Comparison of ENCODE assay signal across 22 mouse cellular contexts in genomic region chr17:12634814-12635213, GRCm38 (mm10). TPM values are rescaled to one million over a fixed set of nuclear protein-coding genes. Genes with fewer than 3 reads are reported as not detected.
"Had no signal": no experiment of that assay in that cellular context is flagged by ENCODE, and none has a peak within 500 bp of the region (broad histone marks: within the 10 kb centered on the region; RNA-seq: fewer than 3 reads in every experiment).

No protein-coding gene starts in this region.

- H3K9me3 ChIP-seq: midbrain, embryonic 12.5 days; neural tube, embryonic 13.5 days; neural tube, embryonic 15.5 days had no signal

- H3K36me3 ChIP-seq: midbrain, embryonic 10.5 days; midbrain, embryonic 12.5 days; neural tube, embryonic 13.5 days; neural tube, embryonic 15.5 days had no signal

- ATAC-seq: midbrain, embryonic 16.5 days had no signal

- H3K27ac ChIP-seq: liver, embryonic 14.5 days; midbrain, embryonic 10.5 days; midbrain, embryonic 12.5 days; neural tube, embryonic 13.5 days; neural tube, embryonic 15.5 days had no signal

- H3K27me3 ChIP-seq: neural tube, embryonic 13.5 days; neural tube, embryonic 15.5 days had no signal

- H3K4me1 ChIP-seq: midbrain, embryonic 12.5 days had no signal

- H3K9ac ChIP-seq: liver, embryonic 14.5 days; midbrain, embryonic 12.5 days; neural tube, embryonic 13.5 days; neural tube, embryonic 15.5 days had no signal

- DNase-seq: lung, adult 18-20 months; lung, postnatal 4 days; midbrain, embryonic 14.5 days; retina, postnatal 1 day; right cerebral cortex, adult 18-20 months; right cerebral cortex, postnatal 25 days; right cerebral cortex, postnatal 4 days; spleen, adult 18-20 months; thymus, adult 18-20 months; thymus, postnatal 14 days; thymus, postnatal 36 days had no signal

- H3K4me3 ChIP-seq: midbrain, embryonic 10.5 days; midbrain, embryonic 12.5 days; myocyte; neural tube, embryonic 13.5 days; neural tube, embryonic 15.5 days had no signal

- H3K4me2 ChIP-seq: neural tube, embryonic 13.5 days; neural tube, embryonic 15.5 days had no signal

RNA-seq across cellular contexts. Expression of gene Slc22a1, which starts 40.8 kb away (rescaled TPM):
- polyA plus RNA-seq: liver, embryonic 16.5 days; midbrain, embryonic 10.5 days; midbrain, embryonic 12.5 days; midbrain, embryonic 14.5 days; midbrain, embryonic 16.5 days; myocyte; neural tube, embryonic 11.5 days; neural tube, embryonic 13.5 days; neural tube, embryonic 15.5 days had no signal

RNA-seq across cellular contexts. Expression of gene Slc22a2, which starts 50.9 kb away (rescaled TPM):
- polyA plus RNA-seq: liver, embryonic 16.5 days; midbrain, embryonic 10.5 days; myocyte; neural tube, embryonic 11.5 days; small intestine, adult 2 months; stomach, embryonic 14.5 days had no signal
